Mouse (Mus musculus) erythroblast, embryonic 14.5 days (primary cell): Measurements from ENCODE around the gene Sarm1.

Experiments
- GATA1 ChIP-seq: IDR thresholded peaks from 2 replicates; pipeline ENCODE4 v1.6.1; 2012; ENCODE audit warnings: low read length, inconsistent platforms, mixed read lengths
- TAL1 ChIP-seq: IDR thresholded peaks from 3 replicates; pipeline ENCODE4 v1.6.1; 2012; ENCODE audit warnings: low read length, inconsistent platforms, mixed read lengths

DNA sequence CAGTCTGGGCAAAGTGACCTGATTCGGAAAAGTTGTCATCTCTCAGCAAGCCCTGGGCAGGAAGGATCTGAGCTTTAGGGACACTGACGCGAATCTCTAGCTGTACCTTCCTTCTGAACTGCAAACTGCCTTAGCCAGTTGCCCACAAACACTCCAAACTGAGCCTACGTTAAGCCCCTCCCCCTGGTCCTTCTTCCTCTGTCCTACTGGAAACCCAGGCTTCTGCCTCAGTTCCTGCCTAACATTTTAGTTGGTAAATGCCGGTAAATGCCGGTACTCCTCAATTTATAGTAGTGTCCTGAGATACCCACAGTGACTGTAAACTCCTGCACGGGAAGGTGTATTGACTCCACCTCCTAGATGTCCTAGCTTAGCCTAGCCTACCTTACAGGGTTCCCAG, 13.9 kb downstream of the Sarm1 start:
- no peak for TF ChIP-seq GATA1
- no peak for TF ChIP-seq TAL1
